Mouse (Mus musculus) megakaryocyte, embryonic 14.5 days (primary cell): ENCODE results near the gene Crispld2.

ENCODE experiments used
- FLI1 ChIP-seq: IDR thresholded peaks from 2 replicates; pipeline ENCODE4 v1.6.1; 2012; ENCODE audit warnings: low read length, inconsistent platforms, mixed read lengths
- GATA1 ChIP-seq: IDR thresholded peaks from 3 replicates; pipeline ENCODE4 v1.6.1; 2012; ENCODE audit warnings: mixed read lengths, low read length, inconsistent platforms, borderline replicate concordance

DNA sequence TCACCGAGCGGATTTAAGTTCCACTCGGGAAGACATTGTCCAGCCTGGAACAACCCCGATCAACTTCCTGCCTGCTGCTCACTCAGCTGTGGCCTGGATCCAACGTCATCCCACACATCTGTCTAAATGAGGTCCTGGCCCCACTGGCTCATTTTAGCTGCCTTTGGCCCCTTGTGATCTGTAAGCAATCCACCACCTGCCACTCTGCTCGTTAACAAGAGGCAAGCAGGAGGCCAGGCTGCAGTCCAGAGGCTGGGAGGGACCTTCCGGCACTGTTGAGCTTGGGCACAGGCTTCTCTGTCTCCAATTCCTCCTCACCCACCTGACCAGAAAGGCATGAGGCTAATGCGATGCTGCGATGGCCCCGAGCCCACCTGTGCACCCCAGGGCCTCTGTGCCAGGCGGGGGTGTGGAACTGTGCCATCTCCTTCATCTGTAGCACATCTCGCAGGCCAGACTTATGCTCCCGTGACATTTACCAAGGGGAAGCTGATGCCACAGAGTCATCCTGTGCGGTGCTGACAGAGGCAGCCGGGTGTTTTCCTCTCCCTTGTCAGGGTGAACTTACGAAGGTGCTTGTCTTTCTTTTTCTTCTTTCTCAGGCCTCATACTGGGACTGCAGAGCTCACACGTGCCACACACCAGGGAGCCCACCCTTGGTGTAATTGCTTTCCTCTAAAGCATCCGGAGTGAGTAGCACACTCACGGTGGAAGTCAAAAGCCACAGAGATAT, 75.9 kb downstream of the Crispld2 start:
- TF ChIP-seq GATA1 (no peak), FLI1 (no peak)
